Mouse (Mus musculus) kidney, postnatal 0 days (tissue): ENCODE results near the gene Sgsm3. TPM values are rescaled to one million over a fixed set of nuclear protein-coding genes. Genes with fewer than 3 reads are reported as not detected.

Experiments
- ATAC-seq: fragments of 200-750 bp; cut with Nextera tagmentation; replicated peaks from 2 replicates; pipeline ENCODE4 v1.8.0; 2017; ENCODE audit warnings: low read depth, moderate number of reproducible peaks, moderate TSS enrichment, moderate library complexity; ENCODE audit not compliant: low FRiP score
- DNase-seq: peaks from one replicate; pipeline ENCODE4 v3.0.0-alpha.2; 2016; ENCODE audit warnings: low spot score
- H3K27ac ChIP-seq: fragments of 300-500 bp; sonication (generic); 2 replicates; pipeline ENCODE4 v1.5.1; 2014; ENCODE audit warnings: mild to moderate bottlenecking
- H3K27me3 ChIP-seq: fragments of 300-500 bp; sonication (generic); 2 replicates; pipeline ENCODE4 v1.6.1; 2014; ENCODE audit warnings: low read length, mixed read lengths; ENCODE audit not compliant: insufficient read depth
- H3K36me3 ChIP-seq: fragments of 300-500 bp; sonication (generic); 2 replicates; pipeline ENCODE4 v1.6.1; 2014; ENCODE audit warnings: low read length, mixed read lengths; ENCODE audit not compliant: insufficient read depth
- H3K4me1 ChIP-seq: fragments of 300-500 bp; sonication (generic); replicated peaks from 2 replicates; pipeline ENCODE4 v1.6.1; 2014; ENCODE audit warnings: antibody characterized with exemption, low read length, mixed read lengths; ENCODE audit not compliant: insufficient read depth
- H3K4me2 ChIP-seq: fragments of 300-500 bp; sonication (generic); 2 replicates; pipeline ENCODE4 v1.6.1; 2014; ENCODE audit warnings: mild to moderate bottlenecking, low read length, moderate library complexity, mixed read lengths
- H3K4me3 ChIP-seq: fragments of 300-500 bp; sonication (generic); replicated peaks from 2 replicates; pipeline ENCODE4 v1.5.1; 2014; ENCODE audit warnings: low read depth, low read length
- H3K9ac ChIP-seq: fragments of 300-500 bp; sonication (generic); 2 replicates; pipeline ENCODE4 v1.6.1; 2014; ENCODE audit warnings: low read depth, low read length
- H3K9me3 ChIP-seq: fragments of 300-500 bp; sonication (generic); replicated peaks from 2 replicates; pipeline ENCODE4 v1.6.1; 2016; ENCODE audit warnings: low read length, inconsistent platforms, mixed read lengths
- CTCF ChIP-seq: IDR thresholded peaks from 2 replicates; pipeline ENCODE4 v1.5.1; 2016; ENCODE audit warnings: antibody characterized with exemption, low read depth, mild to moderate bottlenecking, moderate library complexity
- WGBS: fragments of 180-500 bp; shearing (Covaris S2); extraction: QIAGEN DNeasy Blood & Tissue Kit; methylation state at CpG from one replicate; pipeline ENCODE4 v1.1.7; 2014; 5-methylcytosine and 5-hydroxymethylcytosine counted together
- polyA plus RNA-seq: library from polyadenylated mRNA; unstranded; fragments of >200 nt; fragmentation: Nextera tagmentation; extraction: Ambion mirVana; gene quantifications from 2 replicates; pipeline ENCODE4 v1.2.1, GENCODE M21; 2015

Gene Sgsm3
- polyA plus RNA-seq, 1 experiment from 2014 or later = 20.1 TPM

GRCm38 (mm10) chr15:81041767-81042166 lies 64.2 kb downstream of the Sgsm3 start:
- Histone ChIP-seq H3K27ac (no peak overlapping the region), H3K9ac (no peak overlapping the region), H3K27me3 (no peaks in the 10 kb centered on the region), H3K36me3 (0 out of 2 replicates have a peak, but pooled peaks cover 5% of the 10 kb centered on the region), H3K4me2 (no peak overlapping the region), H3K4me1 (0 out of 2 replicates have a peak, but pooled peaks cover 6% of the 10 kb centered on the region), H3K9me3 (no peaks in the 10 kb centered on the region), H3K4me3 (no peak overlapping the region)
- WGBS = 85% methylated on average over 4 of the region's 4 CpGs
- no peak for DNase-seq
- TF ChIP-seq CTCF = no peak
- no peak for ATAC-seq

GRCm38 (mm10) chr15:81042276-81042931 lies 64.8 kb downstream of the Sgsm3 start:
- 50% methylated on average over 13 of the region's 13 CpGs for WGBS
- DNase-seq = no peak
- Histone ChIP-seq H3K27me3 (no peaks in the 10 kb centered on the region), H3K4me1 (0 out of 2 replicates have a peak, but pooled peaks cover 6% of the 10 kb centered on the region), H3K4me3 (no peak overlapping the region), H3K9ac (no peak overlapping the region), H3K27ac (peak overlapping the region; percentile 25; the same call in 1 of the 2 replicates), H3K36me3 (0 out of 2 replicates have a peak, but pooled peaks cover 5% of the 10 kb centered on the region), H3K9me3 (no peaks in the 10 kb centered on the region), H3K4me2 (no peak overlapping the region)
- TF ChIP-seq CTCF = peak; percentile 65
- peak; percentile 74 for ATAC-seq

- Histone ChIP-seq H3K9ac (no peak overlapping the region), H3K36me3 (0 out of 2 replicates have a peak, but pooled peaks cover 5% of the 10 kb centered on the region), H3K4me1 (0 out of 2 replicates have a peak, but pooled peaks cover 6% of the 10 kb centered on the region), H3K4me3 (no peak overlapping the region), H3K27ac (no peak overlapping the region), H3K27me3 (no peaks in the 10 kb centered on the region), H3K4me2 (no peak overlapping the region), H3K9me3 (no peaks in the 10 kb centered on the region)
- no peak for DNase-seq
- ATAC-seq = no peak
- WGBS = 88% methylated on average over 9 of the region's 9 CpGs
- no peak for TF ChIP-seq CTCF
Observed at GRCm38 (mm10) chr15:81044446-81044845, 66.9 kb downstream of the Sgsm3 start.

GRCm38 (mm10) chr15:81045336-81045735 lies 67.8 kb downstream of the Sgsm3 start:
- Histone ChIP-seq H3K36me3 (0 out of 2 replicates have a peak, but pooled peaks cover 5% of the 10 kb centered on the region), H3K9ac (no peak overlapping the region), H3K9me3 (no peaks in the 10 kb centered on the region), H3K4me2 (no peak overlapping the region), H3K4me1 (0 out of 2 replicates have a peak, but pooled peaks cover 6% of the 10 kb centered on the region), H3K27me3 (no peaks in the 10 kb centered on the region), H3K4me3 (no peak overlapping the region), H3K27ac (no peak overlapping the region)
- 96% methylated on average over 4 of the region's 4 CpGs for WGBS
- no peak for TF ChIP-seq CTCF
- no peak for ATAC-seq
- DNase-seq = no peak

GRCm38 (mm10) chr15:81046061-81046460 lies 68.5 kb downstream of the Sgsm3 start:
- Histone ChIP-seq H3K27me3 (no peaks in the 10 kb centered on the region), H3K9me3 (no peaks in the 10 kb centered on the region), H3K4me2 (no peak overlapping the region), H3K27ac (no peak overlapping the region), H3K4me3 (no peak overlapping the region), H3K36me3 (0 out of 2 replicates have a peak, but pooled peaks cover 5% of the 10 kb centered on the region), H3K4me1 (0 out of 2 replicates have a peak, but pooled peaks cover 6% of the 10 kb centered on the region), H3K9ac (no peak overlapping the region)
- no peak for ATAC-seq
- no peak for TF ChIP-seq CTCF
- WGBS = 85% methylated on average over 7 of the region's 7 CpGs
- DNase-seq = no peak

GRCm38 (mm10) chr15:81047497-81047896 lies 69.9 kb downstream of the Sgsm3 start:
- 48% methylated on average over 10 of the region's 10 CpGs for WGBS

More at GRCm38 (mm10) chr15:81047497-81047896, 69.9 kb downstream of the Sgsm3 start:
- TF ChIP-seq CTCF = no peak
- no peak overlapping the region for H3K9ac ChIP-seq
- no peaks in the 10 kb centered on the region for H3K27me3 ChIP-seq
- no peak overlapping the region for H3K4me3 ChIP-seq
- H3K36me3 ChIP-seq = 0 out of 2 replicates have a peak, but pooled peaks cover 5% of the 10 kb centered on the region
- no peaks in the 10 kb centered on the region for H3K9me3 ChIP-seq
- H3K4me2 ChIP-seq = no peak overlapping the region
- no peak overlapping the region for H3K27ac ChIP-seq
- no peak for ATAC-seq
- 0 out of 2 replicates have a peak, but pooled peaks cover 3% of the 10 kb centered on the region for H3K4me1 ChIP-seq
- no peak for DNase-seq
